8 mouse cellular contexts compared by ENCODE assay signal in genomic region chr6:114550096-114550669, GRCm38 (mm10).
DNase-seq lines count a peak whose midpoint lies in the region; ATAC-seq and TF ChIP-seq lines count a peak whose summit lies in the region.
"Not testable (repeated sequence)": the region's sequence is repeated elsewhere in the genome, so short reads cannot be mapped to it uniquely, and the experiment has no call there.

No protein-coding gene starts in this region.

- TF ChIP-seq CTCF in CH12.LX (conservative IDR thresholded peaks at IDR 0.05 in 1 of 2, IDR thresholded peaks at IDR 0.05 in 1 of 2; ENCODE audit: low read depth in 2 of 2, low read length in 2 of 2); liver, postnatal 0 days (IDR thresholded peaks at IDR 0.05; ENCODE audit: low read depth): not testable (repeated sequence)

- dilution Hi-C loops in CH12.LX (cut with MboI; ENCODE audit: extremely low pct_ligation_motif_present, extremely low pct_unique_long_range_greater_than_20kb, low sequenced_read_pairs): not testable (repeated sequence)

- not testable (repeated sequence) for H3K79me2 ChIP-seq in CH12.LX (replicated peaks; ENCODE audit: control insufficient read depth, extremely low read depth, insufficient read depth, poor library complexity, severe bottlenecking)

- TF ChIP-seq EP300 in CH12.LX (IDR thresholded peaks at IDR 0.05; ENCODE audit: low read length); liver, postnatal 0 days (IDR thresholded peaks at IDR 0.05; ENCODE audit: low read depth): not testable (repeated sequence)

- H3K9me3 ChIP-seq in CH12.LX (replicated peaks; ENCODE audit: low read length); hindbrain, embryonic 10.5 days; liver, postnatal 0 days (ENCODE audit: low read length): not testable (repeated sequence)

- ATAC-seq in liver, postnatal 0 days: not testable (repeated sequence)

- H3K27me3 ChIP-seq in CH12.LX (replicated peaks); hindbrain, embryonic 10.5 days (ENCODE audit: insufficient read depth, poor library complexity, severe bottlenecking); liver, postnatal 0 days (ENCODE audit: insufficient read depth, low read length): not testable (repeated sequence)

- H3K27ac ChIP-seq in CH12.LX (ENCODE audit: insufficient read depth, low read depth); hindbrain, embryonic 10.5 days; liver, postnatal 0 days (ENCODE audit: low read depth): not testable (repeated sequence)

- H3K36me3 ChIP-seq in CH12.LX (replicated peaks in 1 of 2; ENCODE audit: control insufficient read depth in 1 of 2, insufficient read depth in 1 of 2, low read length in 1 of 2); hindbrain, embryonic 10.5 days; liver, postnatal 0 days (replicated peaks; ENCODE audit: insufficient read depth, low read length): not testable (repeated sequence)

- 40% methylated on average over 23 of the region's 23 CpGs for WGBS in hindbrain, embryonic 10.5 days
- WGBS in liver, postnatal 0 days (ENCODE audit: insufficient replicate concordance): 46% methylated on average over 16 of the region's 23 CpGs

- H3K4me1 ChIP-seq in CH12.LX (ENCODE audit: control insufficient read depth in 1 of 2, insufficient read depth in 2 of 2); hindbrain, embryonic 10.5 days (replicated peaks); liver, postnatal 0 days (ENCODE audit: insufficient read depth): not testable (repeated sequence)

- not testable (repeated sequence) for DNase-seq in CH12.LX (ENCODE audit: extremely low read depth)
- DNase-seq in cerebellum, postnatal 25 days: peak; percentile 3 to 9
- peak; percentile 45 to 47 for DNase-seq in frontal cortex, postnatal 36 days (ENCODE audit: low spot score in 2 of 2)
- peak; percentile 2 for DNase-seq in hindbrain, embryonic 10.5 days (ENCODE audit: low spot score)
- peak; percentile 25 to 27 for DNase-seq in layer of hippocampus, postnatal 14 days (ENCODE audit: low spot score in 2 of 2)
- peak; percentile 11 for DNase-seq in liver, postnatal 0 days
- peak; percentile 50 for DNase-seq in ovary, postnatal 36 days (ENCODE audit: low spot score)
- peak; percentile 4 for DNase-seq in thymus, postnatal 25 days

- H3K4me2 ChIP-seq in CH12.LX (ENCODE audit: insufficient read depth, low read depth, poor library complexity, severe bottlenecking); liver, postnatal 0 days (ENCODE audit: low read depth, low read length): not testable (repeated sequence)

- not testable (repeated sequence) for TF ChIP-seq RAD21 in CH12.LX (IDR thresholded peaks at IDR 0.05; ENCODE audit: low read depth, low read length)

- in situ Hi-C loops in CH12.LX (cut with MboI; ENCODE audit: low pct_ligation_motif_present, low pct_unique_long_range_greater_than_20kb, low sequenced_read_pairs): not testable (repeated sequence)

- TF ChIP-seq POLR2A in CH12.LX (IDR thresholded peaks at IDR 0.05; ENCODE audit: low read depth, low read length): not testable (repeated sequence)

- not testable (repeated sequence) for H3K9ac ChIP-seq in CH12.LX (ENCODE audit: insufficient read depth, low read depth); liver, postnatal 0 days (replicated peaks)

- not testable (repeated sequence) for H3K4me3 ChIP-seq in CH12.LX (replicated peaks in 1 of 3; ENCODE audit: low read depth in 2 of 3, low read length in 2 of 3, poor library complexity in 1 of 3); hindbrain, embryonic 10.5 days; liver, postnatal 0 days (ENCODE audit: low read depth, low read length)

TF ChIP-seq in CH12.LX, 34 proteins besides CTCF, POLR2A, EP300 and RAD21:
- peak; percentile 61 for TF ChIP-seq NRF1 (IDR thresholded peaks at IDR 0.05; ENCODE audit: low read depth, low read length)
